Mouse (Mus musculus) cortical plate, adult 2 months (tissue): ENCODE measurements around the gene Aff1.

Experiments used
- CTCF ChIP-seq: fragments of 200-500 bp; IDR thresholded peaks from 2 replicates; pipeline ENCODE4 v1.5.1; 2011; ENCODE audit warnings: mild to moderate bottlenecking, control low read depth, low read length; ENCODE audit not compliant: insufficient read depth; ENCODE audit errors: extremely low read depth
- POLR2A ChIP-seq: fragments of 200-500 bp; IDR thresholded peaks from 2 replicates; pipeline ENCODE4 v1.6.1; 2011; ENCODE audit warnings: mild to moderate bottlenecking, low read length, control low read depth; ENCODE audit not compliant: insufficient read depth; ENCODE audit errors: extremely low read depth

GRCm38 (mm10) chr5:103780836-103781235, 88.7 kb downstream of the Aff1 start:
- no peak for TF ChIP-seq POLR2A
- no peak for TF ChIP-seq CTCF
